Mouse (Mus musculus): ENCODE data around the gene Nxpe3. TPM values are rescaled to one million over a fixed set of nuclear protein-coding genes. Genes with fewer than 3 reads are reported as not detected.

The Nxpe3 gene
- total and polyA plus RNA-seq, 3 experiments: 2.7 to 4.3 TPM; not detected in 1

GRCm38 (mm10) chr16:55811792-55812191 lies 83.3 kb downstream of the Nxpe3 start:
- peaks cover 6 to 16% of the 10 kb centered on the region in 2 experiments; a peak in 3 of 4 replicates for H3K36me3 ChIP-seq (ENCODE audit: control insufficient read depth in 1 of 2, insufficient read depth in 2 of 2, low read length in 2 of 2)
- H3K27me3 ChIP-seq (ENCODE audit: control insufficient read depth in 1 of 2, insufficient read depth in 2 of 2, low read length in 2 of 2): no peaks in the 10 kb centered on the region
- H3K79me2 ChIP-seq (ENCODE audit: control insufficient read depth, insufficient read depth, low read length, poor library complexity): no peaks in the 10 kb centered on the region
- no peak overlapping the region; a peak in 1 of 4 replicates for H3K4me3 ChIP-seq (ENCODE audit: control insufficient read depth in 1 of 2, insufficient read depth in 1 of 2, low read depth in 2 of 2, low read length in 2 of 2)
- no peak overlapping the region for H3K9ac ChIP-seq (ENCODE audit: control insufficient read depth, low read depth, low read length, poor library complexity, severe bottlenecking)
- H3K4me1 ChIP-seq (ENCODE audit: control insufficient read depth in 1 of 2, insufficient read depth in 2 of 2, low read length in 2 of 2): peaks cover 5 to 6% of the 10 kb centered on the region in 2 experiments
- H3K27ac ChIP-seq (ENCODE audit: control insufficient read depth, low read depth, low read length): no peak overlapping the region; the same call in 1 of the 2 replicates
- peak; percentile 88 for DNase-seq (ENCODE audit: low read depth, low spot score)
- no peaks in the 10 kb centered on the region for H3K9me3 ChIP-seq (replicated peaks; ENCODE audit: insufficient read depth, low read length)
- TF ChIP-seq ETS1 (IDR thresholded peaks at IDR 0.05; ENCODE audit: low read depth, low read length) (no peak), USF1 (IDR thresholded peaks at IDR 0.05; ENCODE audit: low read depth, low read length) (no peak), POLR2A (IDR thresholded peaks at IDR 0.05; ENCODE audit: control insufficient read depth in 1 of 2, insufficient read depth in 1 of 2, low read depth in 1 of 2, low read length in 2 of 2, poor library complexity in 1 of 2) (no peak), HCFC1 (IDR thresholded peaks at IDR 0.05; ENCODE audit: low read depth, low read length) (no peak), SIN3A (IDR thresholded peaks at IDR 0.05; ENCODE audit: low read length) (peak; percentile 71), BHLHE40 (IDR thresholded peaks at IDR 0.05; ENCODE audit: borderline replicate concordance, low read depth, low read length) (no peak), TAL1 (IDR thresholded peaks at IDR 0.05; ENCODE audit: low read length) (no peak), MAZ (IDR thresholded peaks at IDR 0.05; ENCODE audit: low read depth, low read length) (no peak), MAX (IDR thresholded peaks at IDR 0.05; ENCODE audit: low read length) (no peak), ZC3H11A (IDR thresholded peaks at IDR 0.05; ENCODE audit: low read depth, low read length) (no peak), MYB (IDR thresholded peaks at IDR 0.05; ENCODE audit: low read depth, low read length) (no peak), GABPA (IDR thresholded peaks at IDR 0.05; ENCODE audit: low read depth, low read length) (no peak), KAT2A (conservative IDR thresholded peaks at IDR 0.05; ENCODE audit: low read depth, low read length) (no peak), USF2 (IDR thresholded peaks at IDR 0.05; ENCODE audit: borderline replicate concordance in 1 of 2, insufficient read depth in 1 of 2, low read depth in 1 of 2, low read length in 2 of 2) (no peak), MAFK (IDR thresholded peaks at IDR 0.05; ENCODE audit: borderline replicate concordance, low read depth, low read length) (no peak), CHD2 (IDR thresholded peaks at IDR 0.05; ENCODE audit: low read length) (no peak), MYC (IDR thresholded peaks at IDR 0.05; ENCODE audit: low read depth, low read length) (peak; percentile 36; the same call in 1 of the 2 replicates), JUND (IDR thresholded peaks at IDR 0.05; ENCODE audit: low read depth, low read length) (no peak), ZKSCAN1 (IDR thresholded peaks at IDR 0.05; ENCODE audit: low read depth, low read length) (no peak), NRF1 (IDR thresholded peaks at IDR 0.05; ENCODE audit: insufficient read depth, low read depth, low read length, poor library complexity, severe bottlenecking) (no peak), ZMIZ1 (IDR thresholded peaks at IDR 0.05; ENCODE audit: low read depth, low read length) (no peak), SMC3 (IDR thresholded peaks at IDR 0.05; ENCODE audit: low read depth, low read length) (no peak), RCOR1 (IDR thresholded peaks at IDR 0.05; ENCODE audit: low read depth, low read length) (peak; percentile 67; the same call in 1 of the 2 replicates), NELFE (IDR thresholded peaks at IDR 0.05; ENCODE audit: low read depth, low read length) (no peak), MXI1 (IDR thresholded peaks at IDR 0.05; ENCODE audit: low read depth, low read length) (0 out of 2 replicates have a peak, but pooled peaks have one; percentile 32), ELF1 (IDR thresholded peaks at IDR 0.05; ENCODE audit: low read depth, low read length) (no peak), EP300 (IDR thresholded peaks at IDR 0.05; ENCODE audit: low read depth in 1 of 2, low read length in 2 of 2) (peak; percentile 57 to 83; a peak in 3 of 4 replicates), RAD21 (IDR thresholded peaks at IDR 0.05; ENCODE audit: low read depth, low read length) (no peak), POLR2AphosphoS5 (IDR thresholded peaks at IDR 0.05; ENCODE audit: borderline replicate concordance, low read depth, low read length) (no peak), TCF12 (IDR thresholded peaks at IDR 0.05; ENCODE audit: low read depth, low read length) (no peak), CHD1 (IDR thresholded peaks at IDR 0.05; ENCODE audit: low read depth, low read length) (no peak), UBTF (IDR thresholded peaks at IDR 0.05; ENCODE audit: borderline replicate concordance, insufficient read depth, low read depth, low read length) (no peak), TBP (IDR thresholded peaks at IDR 0.05; ENCODE audit: low read depth, low read length) (0 out of 2 replicates have a peak, but pooled peaks have one; percentile 23), E2F4 (IDR thresholded peaks at IDR 0.05; ENCODE audit: borderline replicate concordance, low read depth, low read length) (no peak), MEF2A (IDR thresholded peaks at IDR 0.05; ENCODE audit: extremely low read depth, insufficient replicate concordance, low read depth, low read length, poor library complexity, severe bottlenecking) (no peak), POLR2AphosphoS2 (IDR thresholded peaks at IDR 0.05; ENCODE audit: low read length) (no peak), GATA1 (IDR thresholded peaks at IDR 0.05; ENCODE audit: low read depth, low read length) (peak; percentile 78), CTCF (IDR thresholded peaks at IDR 0.05 in 2 of 3, conservative IDR thresholded peaks at IDR 0.05 in 1 of 3; ENCODE audit: control insufficient read depth in 1 of 3, insufficient read depth in 1 of 3, low read depth in 2 of 3, low read length in 3 of 3, poor library complexity in 1 of 3, severe bottlenecking in 1 of 3) (no peak)
